Mouse (Mus musculus) erythroblast, adult 5-6 weeks (primary cell): Measurements from ENCODE around the gene Vti1a. TPM values are rescaled to one million over a fixed set of nuclear protein-coding genes. Genes with fewer than 3 reads are reported as not detected.
A peak's percentile ranks its signal among the peaks of the same experiment; 100 is the strongest.

ENCODE experiments used
- ATAC-seq: replicated peaks from 2 replicates; pipeline ENCODE4 v1.8.0; 2016; ENCODE audit warnings: moderate number of reproducible peaks, mild to moderate bottlenecking, moderate TSS enrichment, inconsistent platforms; ENCODE audit not compliant: poor library complexity, low FRiP score, severe bottlenecking
- total RNA-seq, 2 experiments: library from RNA; stranded (forward) in 1 of 2; stranded (reverse) in 1 of 2; fragments of 150-400 nt in 1 of 2; fragments of 200-764, 138-1000 nt in 1 of 2; gene quantifications; 2 replicates each; pipeline versions ENCODE4 v1.2.3 to v1.2.4; 2015 to 2017; ENCODE audit warnings: low replicate concordance in 2 of 2

Gene Vti1a
- total RNA-seq, 2 experiments from 2014 or later: 16.9 to 18.0 TPM

DNA sequence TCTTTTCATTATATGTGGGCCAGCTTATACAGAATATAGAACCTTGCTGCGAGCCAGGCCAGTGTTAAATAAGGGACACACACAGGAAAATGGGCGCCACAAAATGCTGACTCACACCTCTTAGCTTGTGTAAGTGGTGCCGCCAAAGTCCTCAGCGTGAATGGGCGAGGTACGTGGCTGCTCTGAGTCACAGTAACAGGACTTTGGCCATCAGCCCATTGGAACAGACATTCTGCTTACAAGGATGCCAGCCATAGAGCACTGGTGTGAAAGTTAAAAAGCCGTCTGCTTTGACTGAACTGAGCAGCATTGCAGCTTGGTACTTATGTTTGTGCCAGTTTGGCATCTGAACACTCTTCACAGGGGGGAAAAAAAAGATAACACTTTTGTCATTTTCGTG is 107.9 kb downstream of the Vti1a start:
- peak; percentile 52 for ATAC-seq

DNA sequence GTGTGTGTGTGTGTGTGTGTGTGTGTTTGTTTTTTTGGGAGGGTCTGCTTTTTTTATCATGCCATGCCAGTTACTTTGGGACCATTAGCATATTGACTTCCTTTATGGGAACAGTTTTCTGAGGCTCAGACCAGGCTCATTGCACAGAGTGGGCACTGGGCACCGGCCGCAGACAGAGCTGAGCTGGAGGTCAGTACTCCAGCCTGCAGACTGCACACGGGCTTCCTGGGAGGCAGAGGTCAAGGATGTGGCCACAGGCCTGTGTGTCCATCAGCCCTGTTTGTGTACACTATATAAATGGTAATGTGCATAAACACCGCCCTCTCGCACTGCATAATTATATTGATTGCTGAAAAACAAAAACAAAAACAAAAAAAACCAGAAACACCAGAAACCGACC is 108.4 kb downstream of the Vti1a start:
- no peak for ATAC-seq

DNA sequence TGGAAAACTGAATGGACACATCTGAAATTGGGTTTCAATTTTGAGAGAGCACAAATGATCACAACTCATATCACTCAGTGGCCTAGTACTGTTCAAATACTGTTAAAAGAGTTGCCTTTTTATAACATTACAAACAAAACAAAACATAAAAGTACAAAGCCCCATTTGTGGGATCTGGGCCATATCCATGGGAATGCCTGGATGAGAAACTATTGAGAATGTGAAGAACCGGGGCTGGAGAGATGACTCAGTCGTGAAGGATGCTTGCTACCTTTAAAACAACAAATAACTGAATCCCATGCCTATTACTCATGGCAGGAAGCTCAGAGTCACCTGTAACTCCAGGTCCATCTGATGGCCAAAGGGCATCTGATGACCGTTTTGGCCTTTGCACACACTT is 124.2 kb downstream of the Vti1a start:
- ATAC-seq: no peak

DNA sequence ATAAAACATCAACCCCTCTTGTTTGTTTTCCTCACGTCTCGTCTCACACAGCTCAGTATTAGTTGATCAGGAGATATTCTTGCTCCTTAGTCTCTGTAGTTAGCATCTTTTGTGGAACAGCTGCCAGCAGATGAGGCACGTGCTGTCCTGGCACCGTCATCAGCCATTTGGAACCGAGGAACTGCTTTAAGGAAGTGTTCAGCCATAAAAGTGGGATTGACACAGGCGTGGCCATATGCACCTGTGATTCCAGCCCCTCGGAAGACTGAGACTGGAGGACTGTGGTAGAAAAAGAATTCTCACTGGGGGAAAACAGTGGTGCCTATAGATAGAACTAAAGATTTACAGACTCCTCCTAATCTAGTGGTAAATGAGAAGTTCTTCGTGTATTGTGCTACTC is 127.5 kb downstream of the Vti1a start:
- no peak for ATAC-seq

DNA sequence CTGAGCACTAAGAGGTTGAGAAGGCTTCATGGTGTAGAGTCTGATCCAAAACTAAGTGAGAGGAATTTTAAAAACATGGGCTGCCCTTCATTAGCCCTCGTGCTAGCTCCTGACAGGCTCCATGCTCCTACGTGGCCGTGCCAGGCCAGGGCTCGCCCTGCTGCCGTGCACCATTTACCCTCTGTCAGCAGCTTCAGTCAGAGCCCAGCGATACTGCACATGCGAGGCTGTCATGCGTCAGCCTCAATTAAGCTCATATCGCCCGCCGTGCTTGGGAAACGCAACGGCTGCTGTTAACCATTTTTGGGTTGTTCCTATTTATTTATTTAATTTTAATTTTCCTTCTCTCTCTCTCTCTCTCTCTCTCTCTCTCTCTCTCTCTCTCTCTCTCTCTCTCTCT is 133.0 kb downstream of the Vti1a start:
- no peak for ATAC-seq

DNA sequence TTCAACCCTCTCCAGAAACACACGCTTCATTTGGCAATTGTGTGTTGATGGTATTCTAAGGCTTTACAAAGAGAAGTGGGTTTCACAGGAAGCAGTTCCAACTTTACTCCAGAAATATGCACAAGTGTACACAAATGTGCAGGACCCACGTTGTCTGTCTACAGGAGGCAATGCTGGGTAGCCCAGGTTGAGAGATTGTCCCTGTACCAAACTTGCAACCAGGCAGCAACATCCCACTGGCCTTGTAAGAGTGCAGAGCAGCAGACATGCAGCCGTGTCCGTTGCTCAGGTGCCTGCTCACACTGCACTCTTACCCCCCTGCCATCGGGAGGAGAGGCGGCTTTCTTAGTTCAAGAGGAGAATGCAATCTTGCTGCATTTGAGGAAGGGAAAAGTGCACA is 133.4 kb downstream of the Vti1a start:
- ATAC-seq: no peak

DNA sequence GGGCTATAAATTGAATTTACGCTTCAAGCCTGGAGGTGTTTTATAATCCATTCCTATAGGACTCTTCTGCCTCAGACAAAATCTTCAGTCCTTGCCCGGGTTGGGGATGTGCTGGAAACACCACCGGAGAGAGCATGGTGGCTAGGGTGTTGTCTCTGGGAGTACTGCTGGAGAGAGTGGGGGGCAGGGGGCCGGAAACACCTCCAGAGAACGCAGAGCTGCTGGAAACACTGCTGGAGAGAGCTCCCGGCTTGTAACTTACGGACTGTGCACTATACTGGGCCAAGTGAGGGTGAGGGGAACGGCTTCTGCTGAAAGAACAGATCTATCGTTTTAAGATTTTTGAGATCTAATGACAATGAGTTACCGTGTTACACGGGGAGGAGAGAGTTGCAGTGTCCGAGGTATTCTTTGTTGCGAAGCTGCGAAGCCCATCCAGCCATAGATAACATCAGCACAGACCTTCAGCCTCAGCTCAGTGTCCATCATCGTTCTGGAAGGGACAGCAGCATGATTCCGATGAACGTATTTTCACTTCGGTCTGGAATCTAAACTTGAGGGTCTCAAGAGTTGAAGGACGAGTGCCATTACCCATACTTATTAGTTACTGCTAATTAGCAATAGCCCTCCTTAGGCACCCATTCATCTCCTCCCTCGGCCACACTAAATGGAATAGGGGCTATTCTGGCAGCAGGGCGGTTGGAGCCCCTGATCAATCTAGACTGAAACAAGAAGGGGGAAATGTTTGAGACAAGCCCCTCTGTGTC is 140.4 kb downstream of the Vti1a start:
- no peak for ATAC-seq

DNA sequence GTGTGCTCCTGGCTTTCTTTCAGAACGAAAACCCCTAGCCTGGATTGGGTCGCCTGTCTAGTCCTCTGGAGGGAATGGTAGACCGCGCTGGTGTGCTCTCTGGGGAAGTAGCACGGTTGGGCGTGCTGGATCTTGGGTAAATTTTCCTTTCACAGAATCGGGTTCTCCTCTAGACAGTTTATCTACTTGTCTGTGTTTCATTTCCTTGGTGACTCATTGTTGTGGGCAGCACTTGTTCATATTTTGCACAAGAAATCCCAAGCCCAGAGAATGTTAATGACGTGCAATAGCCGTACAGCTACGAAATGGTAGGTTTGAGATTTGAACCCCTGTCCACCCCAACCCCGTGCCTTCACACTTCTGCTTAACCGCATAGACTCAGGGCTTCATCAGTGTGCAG is 145.9 kb downstream of the Vti1a start:
- ATAC-seq: no peak

DNA sequence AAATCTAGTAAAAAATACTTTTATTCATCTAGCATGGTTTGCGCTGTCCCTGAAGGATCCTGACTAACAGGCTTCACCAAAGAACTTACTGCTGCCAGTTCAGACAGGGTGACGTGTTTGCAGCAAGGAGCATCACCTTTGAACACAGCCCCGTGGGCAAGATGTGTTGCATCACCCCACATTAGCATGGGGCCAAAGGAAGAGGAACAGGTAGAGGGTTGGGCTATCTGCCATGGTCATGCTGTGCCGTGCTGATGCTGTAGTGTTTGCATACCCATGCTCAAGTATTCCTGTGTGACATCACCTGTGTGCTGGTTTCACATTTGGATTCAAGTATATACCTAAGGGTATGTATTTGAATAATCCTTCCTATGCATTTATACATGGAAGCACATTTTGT is 147.6 kb downstream of the Vti1a start:
- no peak for ATAC-seq

DNA sequence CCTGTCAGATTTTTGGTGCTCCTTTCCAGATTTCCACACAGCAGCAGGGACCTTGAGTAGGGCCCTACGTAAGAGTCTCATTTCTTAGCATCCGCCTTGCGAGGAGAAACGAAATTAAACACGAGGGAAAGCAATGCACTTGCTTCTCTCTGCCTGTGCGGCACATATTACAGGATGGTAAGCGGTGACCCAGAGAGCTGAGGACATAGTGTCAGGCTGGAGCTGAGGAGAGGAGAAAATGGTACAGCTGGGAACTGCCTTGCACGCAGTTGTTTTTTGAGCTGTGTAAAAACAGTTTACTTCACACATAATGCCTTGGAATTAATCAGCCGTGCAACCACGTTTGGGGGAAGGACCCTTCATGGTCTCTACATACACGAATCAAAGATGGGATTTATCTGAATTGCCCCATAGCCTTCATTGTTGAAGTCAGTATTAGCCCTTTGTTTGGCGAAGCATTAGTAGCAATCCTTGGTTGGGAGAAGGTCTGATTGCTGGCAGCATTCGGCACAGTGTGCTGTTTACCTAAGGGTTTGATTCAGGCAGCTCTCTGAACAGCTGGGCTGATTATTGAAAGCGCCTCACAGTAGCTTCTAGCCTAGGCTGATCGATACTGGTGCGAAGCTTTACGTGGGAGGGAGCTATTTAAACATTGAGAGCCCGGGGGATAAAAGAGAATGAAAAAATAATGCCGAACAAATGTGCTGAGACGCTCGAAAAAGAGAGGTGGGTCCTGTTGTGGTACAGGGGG is 153.4 kb downstream of the Vti1a start:
- no peak for ATAC-seq

DNA sequence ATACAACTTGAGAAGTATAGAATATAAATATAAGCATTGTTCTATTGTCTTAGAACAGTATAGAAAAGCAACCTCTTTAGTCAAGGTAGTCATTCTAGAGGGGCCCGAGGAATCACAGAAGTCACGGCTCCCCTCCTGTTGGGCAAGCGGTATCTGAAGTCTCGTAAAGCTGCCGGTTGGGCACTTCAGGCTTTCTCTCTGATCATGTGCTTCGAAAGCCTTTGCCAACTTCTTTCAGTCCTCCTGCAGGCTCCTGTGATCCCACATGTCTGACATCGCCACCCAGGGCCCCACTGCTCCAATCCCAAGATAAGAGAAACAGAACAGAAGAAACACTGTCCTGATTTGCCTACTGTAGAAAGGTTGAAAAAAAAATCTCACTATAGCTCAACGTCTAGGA is 156.5 kb downstream of the Vti1a start:
- ATAC-seq: no peak

DNA sequence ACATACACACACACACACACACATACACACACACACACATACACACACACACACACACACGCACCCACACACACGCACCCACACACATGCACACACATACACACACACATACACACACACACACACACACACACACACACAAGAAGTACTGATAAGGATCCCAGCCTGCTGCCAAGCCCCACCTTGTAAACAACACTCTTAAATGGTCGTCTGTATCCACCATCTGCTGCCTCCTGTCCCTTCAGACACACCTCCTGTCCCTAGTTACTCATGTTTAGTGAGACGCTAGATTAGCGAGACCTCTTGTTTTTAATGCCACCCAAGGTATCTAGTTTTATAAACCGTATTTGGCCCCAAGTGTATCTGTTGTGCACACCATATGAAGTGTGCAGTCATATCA is 158.1 kb downstream of the Vti1a start:
- no peak for ATAC-seq

DNA sequence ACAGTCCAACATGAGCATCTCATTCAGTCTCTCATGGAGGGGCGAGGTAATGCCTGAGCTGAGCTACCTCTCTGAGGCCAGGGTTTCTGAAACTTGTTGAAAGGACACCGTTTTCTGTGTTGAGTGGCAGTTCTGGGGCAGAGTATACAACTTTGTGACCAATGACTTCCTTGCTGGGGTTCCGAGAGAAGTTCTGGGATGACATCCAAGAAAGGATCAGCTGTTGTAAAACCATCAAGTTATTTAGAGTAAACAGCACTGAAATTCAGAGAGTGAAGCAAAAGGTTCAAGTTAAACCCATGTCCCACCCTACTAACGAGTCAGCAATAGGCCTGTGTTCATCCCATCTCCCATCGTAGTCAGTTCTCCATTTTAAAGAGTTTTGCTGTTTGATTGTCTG is 164.4 kb downstream of the Vti1a start:
- no peak for ATAC-seq

DNA sequence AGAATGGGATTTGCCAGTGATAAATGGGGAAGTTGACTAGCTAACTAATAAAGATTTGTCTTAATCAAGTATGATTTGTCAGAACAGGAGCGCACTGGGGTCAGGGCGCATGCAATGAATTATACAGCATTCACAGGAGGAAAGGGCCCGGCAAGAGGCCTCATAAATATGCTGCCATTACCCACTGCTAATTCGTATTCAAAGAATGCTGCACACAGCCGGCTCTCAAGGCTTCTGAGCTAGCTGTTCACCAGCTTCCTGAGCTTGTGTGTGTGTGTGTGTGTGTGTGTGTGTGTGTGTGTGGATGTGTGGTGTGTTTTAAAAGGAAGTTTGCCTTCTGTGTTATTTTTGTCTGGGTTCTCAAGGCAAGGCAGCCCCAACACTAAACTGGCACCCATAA is 165.2 kb downstream of the Vti1a start:
- ATAC-seq: no peak

DNA sequence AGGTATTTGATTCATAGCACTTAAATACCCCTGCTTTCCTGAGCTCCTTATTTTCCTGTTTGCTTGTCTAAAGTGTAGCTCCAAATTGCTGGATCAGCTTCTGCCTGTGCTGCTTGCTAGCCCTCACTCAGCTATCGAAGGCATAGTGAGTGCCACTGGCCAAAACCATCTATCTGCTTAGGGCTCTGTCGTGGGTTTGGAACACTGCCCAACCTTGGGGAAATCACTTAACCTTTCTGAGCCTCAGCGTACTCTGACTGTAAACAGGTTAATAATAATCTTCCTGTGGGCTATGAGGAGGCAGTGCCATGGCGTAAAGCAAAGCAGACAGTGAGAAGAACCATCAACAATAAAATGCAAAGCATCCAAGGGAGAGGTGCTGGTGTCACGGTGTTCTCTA is 167.4 kb downstream of the Vti1a start:
- ATAC-seq: no peak

DNA sequence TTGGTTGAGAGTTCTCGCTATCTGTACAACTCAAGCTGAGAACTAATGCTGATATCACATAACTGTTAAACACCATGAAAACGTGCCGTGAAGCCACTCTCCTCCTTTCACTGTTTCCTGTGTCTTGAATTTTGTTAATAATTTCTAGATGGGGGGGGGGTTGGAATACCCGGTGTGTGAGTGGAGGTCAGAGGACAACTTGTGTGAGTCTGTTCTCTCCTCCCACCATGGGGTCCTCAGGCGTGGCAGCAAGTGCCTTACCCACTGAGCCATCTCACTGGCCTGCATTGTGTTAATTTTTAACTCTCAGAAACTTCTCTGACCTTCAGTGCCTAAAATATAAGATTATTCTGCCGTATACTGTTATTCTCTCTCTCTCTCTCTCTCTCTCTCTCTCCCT is 168.5 kb downstream of the Vti1a start:
- no peak for ATAC-seq

DNA sequence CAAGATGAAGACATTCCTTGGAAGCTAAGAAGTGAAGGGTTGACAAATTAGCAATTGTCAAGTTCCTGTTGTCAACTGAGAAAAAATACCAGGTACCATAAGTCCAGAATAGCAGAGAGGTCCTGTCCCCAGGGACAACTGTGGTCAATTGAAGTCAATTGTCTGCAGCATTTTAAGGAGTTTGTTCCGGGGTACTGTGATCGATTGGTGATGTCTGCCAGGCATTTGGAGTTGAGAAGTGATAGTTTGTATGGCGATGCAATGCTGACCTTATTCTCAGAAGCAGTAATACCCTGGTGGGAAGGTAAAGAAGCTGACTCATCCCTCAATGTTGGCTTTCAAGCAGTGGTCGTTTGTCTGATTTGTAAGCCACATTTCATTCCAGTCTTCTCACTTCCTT is 170.4 kb downstream of the Vti1a start:
- no peak for ATAC-seq

DNA sequence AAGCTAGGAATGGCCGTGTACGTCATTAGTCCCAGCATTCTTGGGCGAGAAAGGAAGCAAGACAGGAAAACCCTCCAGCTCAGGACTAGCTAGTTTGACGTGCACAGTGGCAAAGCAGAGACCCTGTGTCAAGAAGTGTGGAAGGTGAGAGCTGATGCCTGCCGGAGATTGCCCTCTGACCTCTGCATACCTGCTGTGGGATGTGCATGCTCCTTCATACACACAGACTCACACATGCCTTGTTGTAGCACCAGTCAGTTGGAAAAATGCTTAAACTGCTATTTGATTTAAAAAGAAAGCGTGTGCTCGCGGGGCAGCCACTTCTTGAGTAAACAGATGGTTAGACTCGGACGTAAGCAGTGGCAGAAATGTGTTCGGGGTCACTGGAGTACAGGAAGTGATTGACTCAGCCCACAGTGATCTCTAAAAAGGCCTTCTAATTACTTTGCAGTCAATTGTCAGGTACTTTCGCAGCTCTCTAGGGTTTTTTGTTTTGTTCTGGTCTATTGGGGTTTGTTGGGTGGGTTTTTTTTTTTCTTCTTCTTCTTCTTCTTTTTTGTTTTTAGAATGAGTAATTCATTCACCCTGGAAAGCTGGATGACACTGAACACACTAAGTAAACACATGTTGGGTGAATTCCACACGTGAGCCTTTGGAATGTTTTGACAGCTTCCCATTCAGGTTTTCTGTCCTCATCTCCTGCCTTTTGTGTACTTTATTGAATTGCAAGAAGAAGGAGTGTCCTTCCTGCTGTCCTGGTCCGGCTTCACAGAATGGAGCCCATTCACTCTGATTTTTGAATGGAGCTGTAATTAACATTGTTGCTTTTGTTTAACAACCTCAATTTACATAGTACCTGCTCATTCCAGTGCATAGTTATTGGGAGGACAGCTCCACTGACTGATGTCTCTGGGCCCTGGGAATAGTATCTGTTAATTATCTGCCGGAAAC is 175.3 kb downstream of the Vti1a start:
- no peak for ATAC-seq

DNA sequence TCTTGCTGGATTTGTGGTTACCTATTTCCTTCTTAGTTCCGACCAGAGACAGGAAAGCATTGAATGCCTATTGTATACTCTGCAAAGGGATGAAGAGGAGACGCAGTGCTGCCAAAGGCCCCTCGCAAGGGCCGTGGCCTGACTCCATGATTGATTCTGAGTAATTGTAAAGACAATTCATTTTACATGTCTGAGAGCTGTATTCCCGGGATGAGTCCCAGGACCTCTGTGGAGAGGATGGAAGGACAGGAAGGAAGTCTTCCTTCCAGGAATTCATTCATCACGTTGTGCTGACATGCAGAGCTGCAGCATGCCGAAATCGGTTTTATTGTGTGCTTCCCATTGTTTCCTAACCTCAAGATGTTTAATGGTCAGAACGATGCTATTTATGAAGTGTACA is 180.2 kb downstream of the Vti1a start:
- ATAC-seq: no peak

DNA sequence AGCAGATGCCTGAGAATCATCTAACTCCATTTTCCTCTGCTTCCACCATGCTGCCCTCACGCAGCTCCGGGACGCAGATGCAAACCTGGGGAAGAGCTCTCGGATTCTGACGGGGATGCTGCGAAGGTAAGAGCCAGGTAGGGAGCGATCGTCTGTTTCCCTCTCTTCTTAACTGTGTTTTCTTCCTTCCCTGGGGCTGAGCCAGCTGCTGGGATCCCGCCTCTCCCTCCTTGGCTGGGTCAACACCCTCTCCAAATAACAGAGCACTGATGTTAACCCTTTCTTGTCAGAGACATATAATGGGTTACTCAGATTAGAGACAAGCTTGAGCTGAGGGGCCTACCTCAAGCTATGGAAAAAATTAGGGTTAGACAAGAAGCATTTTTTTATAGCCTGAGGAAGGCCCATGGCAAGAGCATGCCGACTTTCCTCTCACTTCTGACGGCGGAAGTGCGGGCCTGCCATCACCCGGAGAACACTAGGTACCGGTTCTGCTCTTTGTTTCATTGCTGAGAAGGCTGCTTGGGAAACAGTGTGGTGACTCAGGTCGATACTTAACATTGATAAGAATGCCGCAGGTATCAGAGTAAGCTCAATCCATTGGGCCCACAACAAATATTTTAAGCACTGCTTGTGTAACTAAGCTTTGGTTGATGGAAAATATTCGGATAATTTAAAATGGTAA is 183.2 kb downstream of the Vti1a start:
- ATAC-seq: no peak
